Mouse (Mus musculus) heart, postnatal 0 days (tissue): ENCODE results near the gene Dera. TPM values are rescaled to one million over a fixed set of nuclear protein-coding genes. Genes with fewer than 3 reads are reported as not detected.

Source experiments
- ATAC-seq: fragments of 200-750 bp; cut with Nextera tagmentation; 2 replicates; pipeline ENCODE4 v1.8.0; 2017; ENCODE audit warnings: low read depth, moderate number of reproducible peaks, moderate library complexity; ENCODE audit not compliant: insufficient read depth
- DNase-seq: peaks from one replicate; pipeline ENCODE4 v3.0.0-alpha.2; 2016; ENCODE audit warnings: low spot score
- H3K27ac ChIP-seq: fragments of 300-500 bp; sonication (generic); 2 replicates; pipeline ENCODE4 v1.5.1; 2014; ENCODE audit warnings: low read depth, mild to moderate bottlenecking
- H3K27me3 ChIP-seq: fragments of 300-500 bp; sonication (generic); 2 replicates; pipeline ENCODE4 v1.6.1; 2014; ENCODE audit warnings: low read length, mixed read lengths; ENCODE audit not compliant: control insufficient read depth, insufficient read depth
- H3K36me3 ChIP-seq: fragments of 300-500 bp; sonication (generic); replicated peaks from 2 replicates; pipeline ENCODE4 v1.6.1; 2014; ENCODE audit warnings: low read length, mixed read lengths; ENCODE audit not compliant: control insufficient read depth, insufficient read depth
- H3K4me1 ChIP-seq: fragments of 300-500 bp; sonication (generic); 2 replicates; pipeline ENCODE4 v1.6.1; 2014; ENCODE audit warnings: antibody characterized with exemption; ENCODE audit not compliant: control insufficient read depth, insufficient read depth
- H3K4me2 ChIP-seq: fragments of 300-500 bp; sonication (generic); 2 replicates; pipeline ENCODE4 v1.6.1; 2014; ENCODE audit warnings: low read depth, mild to moderate bottlenecking, low read length, moderate library complexity
- H3K4me3 ChIP-seq: fragments of 300-500 bp; sonication (generic); 2 replicates; pipeline ENCODE4 v1.5.1; 2014; ENCODE audit warnings: low read depth, low read length
- H3K9ac ChIP-seq: fragments of 300-500 bp; sonication (generic); replicated peaks from 2 replicates; pipeline ENCODE4 v1.6.1; 2014; ENCODE audit warnings: low read depth, low read length, mixed read lengths
- H3K9me3 ChIP-seq: fragments of 300-500 bp; sonication (generic); replicated peaks from 2 replicates; pipeline ENCODE4 v1.6.1; 2016; ENCODE audit warnings: low read length; ENCODE audit not compliant: control insufficient read depth
- CTCF ChIP-seq: IDR thresholded peaks from 2 replicates; pipeline ENCODE4 v1.5.1; 2016; ENCODE audit warnings: antibody characterized with exemption, control low read depth, low read depth
- EP300 ChIP-seq: IDR thresholded peaks from 2 replicates; pipeline ENCODE4 v1.6.1; 2016; ENCODE audit warnings: antibody characterized with exemption, low read depth
- WGBS: fragments of 180-500 bp; shearing (Covaris S2); extraction: QIAGEN DNeasy Blood & Tissue Kit; methylation state at CpG from one replicate; pipeline ENCODE4 v1.1.7; 2014; 5-methylcytosine and 5-hydroxymethylcytosine counted together
- polyA plus RNA-seq: library from polyadenylated mRNA; unstranded; fragments of >200 nt; fragmentation: Nextera tagmentation; extraction: Ambion mirVana; gene quantifications from 2 replicates; pipeline ENCODE4 v1.2.1, GENCODE M21; 2015
- total RNA-seq: library from RNA; depleted of rRNA; stranded (reverse); fragments of >200 nt; gene quantifications from 2 replicates; pipeline ENCODE4 v1.2.3, GENCODE M21; 2014; ENCODE audit warnings: low replicate concordance; rRNA removed

Dera gene
- total and polyA plus RNA-seq, 2 experiments from 2014 or later = 18.2 to 25.2 TPM

GRCm38 (mm10) chr6:137886210-137886979, 132.0 kb downstream of the Dera start:
- DNase-seq (no peak), ATAC-seq (no peak)
- Histone ChIP-seq H3K4me1 (no peaks in the 10 kb centered on the region), H3K4me3 (no peak overlapping the region), H3K36me3 (no peaks in the 10 kb centered on the region), H3K9me3 (no peaks in the 10 kb centered on the region), H3K4me2 (no peak overlapping the region), H3K27ac (no peak overlapping the region), H3K27me3 (no peaks in the 10 kb centered on the region), H3K9ac (no peak overlapping the region)
- TF ChIP-seq EP300 (no peak), CTCF (no peak)
- WGBS = 58% methylated on average over 6 of the region's 6 CpGs

GRCm38 (mm10) chr6:137887258-137887657, 132.9 kb downstream of the Dera start:
- WGBS = 82% methylated on average over 6 of the region's 6 CpGs
- Histone ChIP-seq H3K36me3 (no peaks in the 10 kb centered on the region), H3K9ac (no peak overlapping the region), H3K4me3 (no peak overlapping the region), H3K4me2 (no peak overlapping the region), H3K27ac (no peak overlapping the region), H3K4me1 (no peaks in the 10 kb centered on the region), H3K27me3 (no peaks in the 10 kb centered on the region), H3K9me3 (no peaks in the 10 kb centered on the region)
- ATAC-seq (no peak), DNase-seq (no peak)
- TF ChIP-seq EP300 = no peak

DNA sequence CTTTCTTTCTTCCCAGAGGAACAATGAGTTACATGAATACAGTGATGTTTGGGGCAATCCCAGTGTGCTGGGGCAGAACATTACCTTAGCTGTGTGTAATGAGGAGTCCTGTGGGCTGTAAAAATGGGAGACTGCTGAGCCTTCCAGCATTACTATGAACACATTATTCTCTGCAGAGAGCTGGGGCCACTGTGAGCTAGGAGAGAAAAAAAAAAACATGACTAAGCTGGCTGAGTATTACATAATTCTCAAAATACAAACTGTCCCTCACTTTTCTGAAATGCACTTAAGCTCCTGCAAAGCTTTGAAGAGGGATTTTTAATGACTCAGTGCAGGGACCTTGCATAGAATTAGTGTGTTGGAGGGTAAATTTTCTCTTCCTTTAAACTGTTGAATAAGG, 143.3 kb downstream of the Dera start:
- Histone ChIP-seq H3K27me3 (no peaks in the 10 kb centered on the region), H3K9ac (no peak overlapping the region), H3K4me2 (no peak overlapping the region), H3K4me3 (no peak overlapping the region), H3K36me3 (no peaks in the 10 kb centered on the region), H3K4me1 (no peaks in the 10 kb centered on the region), H3K27ac (no peak overlapping the region), H3K9me3 (no peaks in the 10 kb centered on the region)
- ATAC-seq (no peak), DNase-seq (no peak)
- TF ChIP-seq EP300 (no peak), CTCF (no peak)

DNA sequence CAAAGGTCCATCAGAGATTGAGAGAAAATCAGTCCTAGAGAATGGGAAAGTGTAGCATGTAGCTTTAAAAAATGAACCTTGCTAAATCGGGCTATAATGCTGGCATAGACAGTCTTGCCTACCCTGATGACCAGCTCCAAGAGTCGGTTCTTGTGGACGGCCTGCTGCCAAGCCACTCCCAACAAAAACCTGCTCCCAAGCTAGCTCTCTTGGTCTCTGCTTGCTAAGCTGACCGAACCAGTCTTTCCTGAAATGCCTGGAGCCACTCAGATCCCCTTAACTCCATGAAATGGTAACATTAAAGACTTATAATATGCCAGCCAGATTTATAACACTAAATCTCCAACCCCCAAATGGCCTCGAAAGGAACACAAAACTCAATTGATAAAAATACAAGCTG, 146.9 kb downstream of the Dera start:
- ATAC-seq (no peak), DNase-seq (no peak)
- H3K36me3 ChIP-seq = no peaks in the 10 kb centered on the region
- H3K4me3 ChIP-seq = no peak overlapping the region
- H3K9me3 ChIP-seq = no peaks in the 10 kb centered on the region
- H3K27ac ChIP-seq = no peak overlapping the region
- H3K9ac ChIP-seq = no peak overlapping the region
- no peak overlapping the region for H3K4me2 ChIP-seq
- H3K4me1 ChIP-seq = no peaks in the 10 kb centered on the region
- 85% methylated on average over 5 of the region's 5 CpGs for WGBS
- TF ChIP-seq CTCF (no peak), EP300 (no peak)
- no peaks in the 10 kb centered on the region for H3K27me3 ChIP-seq

Other genes with a start within 250 kb of the Dera start
- 12.5 and 24.4 TPM in 2 replicates for gene Eps8, start 99.7 kb upstream of the Dera start, total RNA-seq
- 15.1 and 16.9 TPM in 2 replicates for gene Eps8, start 99.7 kb upstream of the Dera start, polyA plus RNA-seq
- gene Strap, start 19.5 kb upstream of the Dera start, total RNA-seq = 60.1 and 73.3 TPM in 2 replicates
- gene Strap, start 19.5 kb upstream of the Dera start, polyA plus RNA-seq = 94.2 and 96.5 TPM in 2 replicates